Mouse (Mus musculus) midbrain, postnatal 0 days (tissue): ENCODE data around the gene Mpp1. TPM values are rescaled to one million over a fixed set of nuclear protein-coding genes. Genes with fewer than 3 reads are reported as not detected.

ENCODE experiments used
- ATAC-seq: fragments of 200-750 bp; cut with Nextera tagmentation; 2 replicates; pipeline ENCODE4 v1.8.0; 2017; ENCODE audit warnings: moderate number of reproducible peaks, mild to moderate bottlenecking, moderate TSS enrichment, moderate library complexity; ENCODE audit not compliant: low FRiP score
- DNase-seq: peaks from one replicate; pipeline ENCODE4 v3.0.0-alpha.2; 2015; ENCODE audit warnings: low spot score
- H3K27ac ChIP-seq: fragments of 300-500 bp; sonication (generic); 2 replicates; pipeline ENCODE4 v1.5.1; 2014; ENCODE audit warnings: low read depth, mild to moderate bottlenecking, low read length, mixed read lengths
- H3K27me3 ChIP-seq: fragments of 300-500 bp; sonication (generic); 2 replicates; pipeline ENCODE4 v1.6.1; 2014; ENCODE audit warnings: low read length, control low read depth, mixed read lengths; ENCODE audit not compliant: insufficient read depth
- H3K36me3 ChIP-seq: fragments of 300-500 bp; sonication (generic); 2 replicates; pipeline ENCODE4 v1.6.1; 2014; ENCODE audit warnings: low read length, control low read depth, mixed read lengths; ENCODE audit not compliant: insufficient read depth
- H3K4me1 ChIP-seq: fragments of 300-500 bp; sonication (generic); 2 replicates; pipeline ENCODE4 v1.6.1; 2014; ENCODE audit warnings: mild to moderate bottlenecking, control low read depth, antibody characterized with exemption, low read length, mixed read lengths; ENCODE audit not compliant: insufficient read depth
- H3K4me2 ChIP-seq: fragments of 300-500 bp; sonication (generic); 2 replicates; pipeline ENCODE4 v1.6.1; 2014; ENCODE audit warnings: low read depth, mild to moderate bottlenecking, low read length, mixed read lengths; ENCODE audit not compliant: poor library complexity, severe bottlenecking
- H3K4me3 ChIP-seq: fragments of 300-500 bp; sonication (generic); 2 replicates; pipeline ENCODE4 v1.5.1; 2014; ENCODE audit warnings: low read depth, mild to moderate bottlenecking, low read length, moderate library complexity
- H3K9ac ChIP-seq: fragments of 300-500 bp; sonication (generic); replicated peaks from 2 replicates; pipeline ENCODE4 v1.6.1; 2014; ENCODE audit warnings: mild to moderate bottlenecking, low read length, moderate library complexity, mixed read lengths; ENCODE audit not compliant: poor library complexity, severe bottlenecking
- H3K9me3 ChIP-seq: fragments of 300-500 bp; sonication (generic); 2 replicates; pipeline ENCODE4 v1.6.1; 2016; ENCODE audit warnings: low read length, control low read depth
- CTCF ChIP-seq: IDR thresholded peaks from 2 replicates; pipeline ENCODE4 v1.5.1; 2016; ENCODE audit warnings: antibody characterized with exemption, mild to moderate bottlenecking
- WGBS: fragments of 180-500 bp; shearing (Covaris S2); extraction: QIAGEN DNeasy Blood & Tissue Kit; methylation state at CpG from one replicate; pipeline ENCODE4 v1.1.7; 2014; 5-methylcytosine and 5-hydroxymethylcytosine counted together
- polyA plus RNA-seq: library from polyadenylated mRNA; unstranded; fragments of >200 nt; fragmentation: Nextera tagmentation; extraction: Ambion mirVana; gene quantifications from 2 replicates; pipeline ENCODE4 v1.2.1, GENCODE M21; 2015
- total RNA-seq: library from RNA; depleted of rRNA; stranded (reverse); fragments of >200 nt; gene quantifications from 2 replicates; pipeline ENCODE4 v1.2.3, GENCODE M21; 2014; rRNA removed

Gene Mpp1
- total and polyA plus RNA-seq, 2 experiments from 2014 or later = 14.2 to 18.6 TPM

DNA sequence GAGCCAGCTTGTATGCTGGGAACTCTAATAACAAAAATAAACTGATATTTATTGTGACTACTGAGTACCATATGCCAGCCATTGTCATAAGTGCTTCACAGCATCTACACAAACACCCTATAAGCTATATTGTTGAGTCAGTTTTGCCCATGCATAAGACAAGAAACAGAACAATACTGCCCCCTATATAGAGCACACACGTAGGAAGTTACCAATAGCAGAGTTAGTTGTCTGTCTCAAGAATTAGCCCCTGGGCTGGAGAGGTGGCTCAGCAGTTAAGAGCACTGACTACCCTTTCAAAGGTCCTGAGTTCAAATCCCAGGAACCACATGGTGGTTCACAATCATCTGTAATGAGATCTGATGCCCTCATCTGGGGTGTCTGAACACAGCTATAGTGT is 45.2 kb downstream of the Mpp1 start:
- Histone ChIP-seq H3K36me3 (no peaks in the 10 kb centered on the region), H3K4me3 (no peak overlapping the region), H3K9ac (no peak overlapping the region), H3K4me1 (no peaks in the 10 kb centered on the region), H3K9me3 (no peaks in the 10 kb centered on the region), H3K27me3 (no peaks in the 10 kb centered on the region), H3K27ac (no peak overlapping the region), H3K4me2 (0 out of 2 replicates have a peak overlapping the region, but pooled peaks have one; percentile 48)
- DNase-seq = peak; percentile 5
- peak; percentile 45; the same call in 1 of the 2 replicates for ATAC-seq
- WGBS = 36% methylated on average over 1 of the region's 1 CpGs
- TF ChIP-seq CTCF = peak; percentile 55

DNA sequence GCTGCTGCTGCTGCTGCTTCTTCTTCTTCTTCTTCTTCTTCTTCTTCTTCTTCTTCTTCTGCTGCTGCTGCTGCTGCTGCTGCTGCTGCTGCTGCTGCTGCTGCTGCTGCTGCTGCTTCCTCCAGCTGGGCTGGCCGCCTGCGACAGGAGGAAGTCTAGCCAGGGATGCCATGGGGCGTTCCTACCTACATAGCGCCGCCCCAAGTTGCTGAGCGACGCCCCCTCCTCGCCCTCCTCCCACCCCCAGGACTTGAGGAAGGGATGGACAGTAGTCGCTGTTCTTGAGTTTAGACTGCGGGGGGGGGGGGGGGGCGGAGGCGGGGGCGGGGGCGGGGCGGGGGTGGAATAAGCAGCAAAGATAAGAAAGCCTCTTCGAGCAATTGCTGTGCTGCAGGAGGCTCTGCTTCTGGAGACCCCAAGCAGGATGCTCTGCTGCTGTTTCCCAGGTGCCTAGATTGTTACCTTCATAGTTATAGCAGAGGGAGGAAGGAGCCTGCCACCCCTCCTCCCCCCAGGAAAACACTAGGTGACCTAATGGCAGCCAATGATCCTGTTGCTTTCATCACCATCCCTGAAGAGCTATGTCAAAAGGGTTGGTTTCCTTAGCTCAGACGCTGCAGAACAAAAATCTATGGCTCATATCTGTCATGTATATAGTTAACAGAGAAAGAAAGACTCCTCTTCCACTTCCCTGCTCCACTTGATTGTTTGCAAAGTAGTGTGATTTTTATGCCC is 45.9 kb downstream of the Mpp1 start, which contains the start of gene Gab3:
Gene Gab3, minus strand, starts transcription at position 685 of the 735 bp plus-strand sequence.
- Histone ChIP-seq H3K9me3 (no peaks in the 10 kb centered on the region), H3K9ac (peak within 1 kb of the TSS; percentile 33; the same call in 1 of the 2 replicates), H3K4me2 (peak within 1 kb of the TSS; percentile 48), H3K4me1 (no peaks in the 10 kb centered on the region), H3K36me3 (no peaks in the 10 kb centered on the region), H3K4me3 (peak within 1 kb of the TSS; percentile 45), H3K27me3 (no peaks in the 10 kb centered on the region), H3K27ac (0 out of 2 replicates have a peak within 1 kb of the TSS, but pooled peaks have one; percentile 18)
- TF ChIP-seq CTCF = no peak
- peak; percentile 92 for ATAC-seq
- WGBS = 18% methylated on average over 4 of the region's 17 CpGs
- peak; percentile 58 for DNase-seq

DNA sequence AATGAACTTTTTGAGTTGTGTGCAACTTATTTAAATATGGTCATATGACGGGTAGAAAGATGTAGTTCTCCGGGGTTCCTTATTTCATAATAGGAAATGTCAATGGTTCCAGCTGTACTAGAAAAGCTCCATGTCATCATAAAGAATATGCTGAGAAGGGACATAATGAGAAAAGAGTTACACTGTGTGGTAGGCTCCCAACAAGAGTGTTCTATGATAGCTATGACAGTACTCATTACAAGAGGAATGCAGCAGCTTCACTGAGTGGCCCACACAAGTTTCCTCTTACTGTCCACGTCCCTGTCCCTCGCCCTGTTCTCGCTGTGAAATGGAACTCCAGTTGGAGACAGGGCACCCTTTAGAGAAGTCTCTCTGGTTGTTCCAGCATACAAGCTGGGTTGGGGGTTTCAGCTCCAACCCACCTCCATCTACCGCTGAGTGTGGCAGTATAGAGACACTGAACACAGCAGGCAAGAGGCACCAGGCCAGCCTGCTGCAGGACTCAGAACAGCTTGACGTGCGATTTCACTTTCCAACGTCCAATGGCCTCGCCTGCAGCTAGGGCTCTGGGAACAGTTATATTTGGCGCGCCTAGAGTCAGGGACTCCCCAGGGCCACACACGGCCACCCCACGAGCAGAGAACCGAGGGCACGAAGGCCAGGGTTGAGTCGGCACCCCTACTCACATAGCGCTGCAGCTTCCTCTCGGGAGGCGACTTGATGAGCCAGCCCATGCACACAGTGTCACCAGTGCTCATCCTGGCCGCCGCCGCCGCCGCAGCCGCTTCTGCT is 46.6 kb downstream of the Mpp1 start:
- 0 out of 2 replicates have a peak, but pooled peaks have one; percentile 7 for TF ChIP-seq CTCF
- Histone ChIP-seq H3K9ac (peak overlapping the region; percentile 33; the same call in 1 of the 2 replicates), H3K9me3 (no peaks in the 10 kb centered on the region), H3K27ac (0 out of 2 replicates have a peak overlapping the region, but pooled peaks have one; percentile 18), H3K4me1 (no peaks in the 10 kb centered on the region), H3K4me3 (peak overlapping the region; percentile 45), H3K4me2 (peak overlapping the region; percentile 48), H3K36me3 (no peaks in the 10 kb centered on the region), H3K27me3 (no peaks in the 10 kb centered on the region)
- 32% methylated on average over 25 of the region's 26 CpGs for WGBS
- peak; percentile 18 for DNase-seq
- peak; percentile 88 for ATAC-seq

DNA sequence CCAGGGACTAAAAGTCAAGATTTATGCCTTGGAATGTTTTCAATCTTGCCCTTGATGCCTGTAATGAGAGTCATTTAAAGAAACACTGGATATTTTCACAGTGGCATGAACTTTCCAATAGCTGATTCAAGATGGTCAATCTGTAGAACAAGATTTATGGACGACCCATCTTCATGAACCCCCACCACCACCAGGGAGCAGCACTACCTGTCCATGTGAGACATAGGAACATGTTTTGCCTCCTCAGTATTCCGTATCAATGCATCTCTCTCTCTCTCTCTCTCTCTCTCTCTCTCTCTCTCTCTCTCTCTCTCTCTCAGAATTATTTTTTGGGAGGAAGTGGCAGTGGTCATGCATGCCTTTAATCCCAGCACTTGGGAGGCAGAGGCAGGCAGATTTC is 48.5 kb downstream of the Mpp1 start:
- H3K36me3 ChIP-seq = no peaks in the 10 kb centered on the region
- ATAC-seq (no peak), DNase-seq (no peak)
- H3K9ac ChIP-seq = no peak overlapping the region
- H3K4me3 ChIP-seq = no peak overlapping the region
- no peaks in the 10 kb centered on the region for H3K27me3 ChIP-seq
- no peaks in the 10 kb centered on the region for H3K4me1 ChIP-seq
- H3K9me3 ChIP-seq = no peaks in the 10 kb centered on the region
- WGBS = 54% methylated on average over 2 of the region's 2 CpGs
- H3K4me2 ChIP-seq = no peak overlapping the region
- H3K27ac ChIP-seq = no peak overlapping the region
- TF ChIP-seq CTCF = peak; percentile 8; the same call in 1 of the 2 replicates

Other genes starting within 250 kb of the Mpp1 start
- 2.2 and 5.5 TPM in 2 replicates for gene Gab3, start 45.6 kb downstream of the Mpp1 start, total RNA-seq
- gene Gab3, start 45.6 kb downstream of the Mpp1 start, polyA plus RNA-seq = 4.5 and 4.7 TPM in 2 replicates
- gene Dkc1, start 35.2 kb downstream of the Mpp1 start, total RNA-seq = 14.4 and 24.4 TPM in 2 replicates
- 41.7 and 47.6 TPM in 2 replicates for gene Dkc1, start 35.2 kb downstream of the Mpp1 start, polyA plus RNA-seq
- gene Smim9, start 32.8 kb upstream of the Mpp1 start, total RNA-seq = not detected in 2 replicates
- not detected in 2 replicates for gene Smim9, start 32.8 kb upstream of the Mpp1 start, polyA plus RNA-seq